Mouse (Mus musculus) MEL (cell line): Measurements from ENCODE around the gene Sardh. TPM values are rescaled to one million over a fixed set of nuclear protein-coding genes. Genes with fewer than 3 reads are reported as not detected.

ENCODE experiments used
- DNase-seq: peaks from one replicate; pipeline ENCODE4 v3.0.0; 2011; ENCODE audit warnings: low read depth, low spot score
- H3K27ac ChIP-seq: 2 replicates; pipeline ENCODE4 v1.5.1; 2012; ENCODE audit warnings: low read depth, mild to moderate bottlenecking, control low read depth, low read length, moderate library complexity; ENCODE audit not compliant: control insufficient read depth
- H3K27me3 ChIP-seq, 2 experiments: fragments of 150-350 bp in 1 of 2; sonication (generic) in 1 of 2; 2 replicates each; pipeline ENCODE4 v1.6.1; 2012; ENCODE audit warnings: low read length in 2 of 2, mild to moderate bottlenecking in 2 of 2, improper control_type of control experiment in 1 of 2, moderate library complexity in 1 of 2; ENCODE audit not compliant: insufficient read depth in 2 of 2, control insufficient read depth in 1 of 2
- H3K36me3 ChIP-seq, 2 experiments: 2 replicates each; pipeline ENCODE4 v1.6.1; 2012 to 2014; ENCODE audit warnings: low read length in 2 of 2, improper control_type of control experiment in 1 of 2, inconsistent platforms in 1 of 2, mild to moderate bottlenecking in 1 of 2; ENCODE audit not compliant: insufficient read depth in 2 of 2, control insufficient read depth in 1 of 2
- H3K4me1 ChIP-seq, 2 experiments: fragments of 150-350 bp in 1 of 2; sonication (generic) in 1 of 2; 2 replicates each; pipeline ENCODE4 v1.6.1; 2012; ENCODE audit warnings: low read length in 2 of 2, improper control_type of control experiment in 1 of 2, mild to moderate bottlenecking in 1 of 2; ENCODE audit not compliant: insufficient read depth in 2 of 2, control insufficient read depth in 1 of 2
- H3K4me3 ChIP-seq, 2 experiments: fragments of 150-350 bp in 1 of 2; sonication (generic) in 1 of 2; 2 replicates each; pipeline ENCODE4 v1.5.1; 2012; ENCODE audit warnings: low read depth in 2 of 2, low read length in 2 of 2, mild to moderate bottlenecking in 2 of 2, moderate library complexity in 2 of 2, control low read depth in 1 of 2, improper control_type of control experiment in 1 of 2; ENCODE audit not compliant: control insufficient read depth in 1 of 2, insufficient read depth in 1 of 2
- H3K79me2 ChIP-seq: 2 replicates; pipeline ENCODE4 v1.6.1; 2012; ENCODE audit warnings: mild to moderate bottlenecking, low read length, moderate library complexity; ENCODE audit not compliant: control insufficient read depth, poor library complexity, insufficient read depth
- H3K9ac ChIP-seq: 2 replicates; pipeline ENCODE4 v1.6.1; 2012; ENCODE audit warnings: low read depth, mild to moderate bottlenecking, control low read depth, low read length, moderate library complexity; ENCODE audit not compliant: control insufficient read depth, poor library complexity, severe bottlenecking
- H3K9me3 ChIP-seq: fragments of 150-350 bp; sonication (generic); replicated peaks from 2 replicates; pipeline ENCODE4 v1.6.1; 2012; ENCODE audit warnings: mild to moderate bottlenecking, low read length, improper control_type of control experiment, moderate library complexity; ENCODE audit not compliant: insufficient read depth
- CTCF ChIP-seq, 3 experiments: IDR thresholded peaks in 2 of 3; conservative IDR thresholded peaks in 1 of 3; 2 replicates each; pipeline ENCODE4 v1.5.1; 2011 to 2012; ENCODE audit warnings: low read length in 3 of 3, low read depth in 2 of 3, mild to moderate bottlenecking in 2 of 3, improper control_type of control experiment in 1 of 3, inconsistent platforms in 1 of 3, mixed read lengths in 1 of 3, moderate library complexity in 1 of 3; ENCODE audit not compliant: control insufficient read depth in 1 of 3, insufficient read depth in 1 of 3, poor library complexity in 1 of 3, severe bottlenecking in 1 of 3
- E2F4 ChIP-seq: IDR thresholded peaks from 2 replicates; pipeline ENCODE4 v1.6.1; 2011; ENCODE audit warnings: low read depth, low read length, improper control_type of control experiment, borderline replicate concordance
- ELF1 ChIP-seq: IDR thresholded peaks from 2 replicates; pipeline ENCODE4 v1.6.1; 2014; ENCODE audit warnings: low read depth, mild to moderate bottlenecking, inconsistent platforms, low read length, improper control_type of control experiment, moderate library complexity
- EP300 ChIP-seq, 2 experiments: IDR thresholded peaks; 2 replicates each; pipeline ENCODE4 v1.6.1; 2011; ENCODE audit warnings: improper control_type of control experiment in 2 of 2, low read length in 2 of 2, low read depth in 1 of 2, mild to moderate bottlenecking in 1 of 2
- GATA1 ChIP-seq: IDR thresholded peaks from 2 replicates; pipeline ENCODE4 v1.6.1; 2011; ENCODE audit warnings: low read depth, low read length, improper control_type of control experiment
- KAT2A ChIP-seq: conservative IDR thresholded peaks from 2 replicates; pipeline ENCODE4 v1.6.1; 2012; ENCODE audit warnings: low read depth, low read length, improper control_type of control experiment, inconsistent platforms
- MAFK ChIP-seq: IDR thresholded peaks from 2 replicates; pipeline ENCODE4 v1.6.1; 2011; ENCODE audit warnings: low read depth, mild to moderate bottlenecking, low read length, improper control_type of control experiment, borderline replicate concordance
- MAZ ChIP-seq: IDR thresholded peaks from 2 replicates; pipeline ENCODE4 v1.6.1; 2012; ENCODE audit warnings: low read depth, mild to moderate bottlenecking, inconsistent platforms, low read length, improper control_type of control experiment
- MEF2A ChIP-seq: IDR thresholded peaks from 2 replicates; pipeline ENCODE4 v1.6.1; 2014; ENCODE audit warnings: low read depth, mild to moderate bottlenecking, inconsistent platforms, low read length, improper control_type of control experiment; ENCODE audit not compliant: poor library complexity, insufficient replicate concordance, severe bottlenecking; ENCODE audit errors: extremely low read depth
- MXI1 ChIP-seq: IDR thresholded peaks from 2 replicates; pipeline ENCODE4 v1.6.1; 2011; ENCODE audit warnings: mild to moderate bottlenecking, low read depth, low read length, improper control_type of control experiment
- MYC ChIP-seq: IDR thresholded peaks from 2 replicates; pipeline ENCODE4 v1.6.1; 2011; ENCODE audit warnings: low read depth, mild to moderate bottlenecking, low read length, improper control_type of control experiment, moderate library complexity
- NELFE ChIP-seq: IDR thresholded peaks from 2 replicates; pipeline ENCODE4 v1.6.1; 2011; ENCODE audit warnings: low read depth, low read length, improper control_type of control experiment
- NRF1 ChIP-seq: IDR thresholded peaks from 2 replicates; pipeline ENCODE4 v1.6.1; 2014; ENCODE audit warnings: low read depth, mild to moderate bottlenecking, inconsistent platforms, low read length, improper control_type of control experiment, moderate library complexity; ENCODE audit not compliant: poor library complexity, insufficient read depth, severe bottlenecking
- POLR2AphosphoS5 ChIP-seq: IDR thresholded peaks from 2 replicates; pipeline ENCODE4 v1.6.1; 2012; ENCODE audit warnings: low read depth, borderline replicate concordance, mild to moderate bottlenecking, inconsistent platforms, low read length, moderate library complexity, mixed read lengths
- RAD21 ChIP-seq: IDR thresholded peaks from 2 replicates; pipeline ENCODE4 v1.6.1; 2011; ENCODE audit warnings: mild to moderate bottlenecking, low read depth, low read length, improper control_type of control experiment
- RCOR1 ChIP-seq: IDR thresholded peaks from 2 replicates; pipeline ENCODE4 v1.6.1; 2012; ENCODE audit warnings: low read depth, mild to moderate bottlenecking, inconsistent platforms, low read length, improper control_type of control experiment
- SIN3A ChIP-seq: IDR thresholded peaks from 2 replicates; pipeline ENCODE4 v1.6.1; 2012; ENCODE audit warnings: low read length, improper control_type of control experiment, inconsistent platforms
- SMC3 ChIP-seq: IDR thresholded peaks from 2 replicates; pipeline ENCODE4 v1.6.1; 2011; ENCODE audit warnings: low read depth, low read length, improper control_type of control experiment
- TBP ChIP-seq: IDR thresholded peaks from 2 replicates; pipeline ENCODE4 v1.8.0; 2011; ENCODE audit warnings: low read depth, low read length, improper control_type of control experiment
- UBTF ChIP-seq: IDR thresholded peaks from 2 replicates; pipeline ENCODE4 v1.6.1; 2012; ENCODE audit warnings: low read depth, mild to moderate bottlenecking, inconsistent platforms, low read length, improper control_type of control experiment, moderate library complexity, borderline replicate concordance; ENCODE audit not compliant: insufficient read depth
- ZC3H11A ChIP-seq: IDR thresholded peaks from 2 replicates; pipeline ENCODE4 v1.6.1; 2012; ENCODE audit warnings: low read depth, mild to moderate bottlenecking, inconsistent platforms, low read length, improper control_type of control experiment
- ZKSCAN1 ChIP-seq: IDR thresholded peaks from 2 replicates; pipeline ENCODE4 v1.6.1; 2012; ENCODE audit warnings: low read depth, mild to moderate bottlenecking, inconsistent platforms, low read length, improper control_type of control experiment, moderate library complexity
- ZNF384 ChIP-seq: IDR thresholded peaks from 2 replicates; pipeline ENCODE4 v1.6.1; 2012; ENCODE audit warnings: low read depth, mild to moderate bottlenecking, inconsistent platforms, low read length, improper control_type of control experiment
- polyA plus RNA-seq, 2 experiments: library from polyadenylated mRNA; stranded (reverse) in 1 of 2; unstranded in 1 of 2; fragments of >175 nt in 1 of 2; fragments of >200 nt in 1 of 2; gene quantifications; 2 replicates each; pipeline versions ENCODE4 v1.2.1 to v1.2.4; 2012; ENCODE audit warnings: low replicate concordance in 2 of 2, low read depth in 1 of 2; ENCODE audit not compliant: insufficient read length in 2 of 2, insufficient read depth in 1 of 2, missing spikeins in 1 of 2
- total RNA-seq: library from RNA; depleted of rRNA; stranded (reverse); fragments of 300-350 nt; gene quantifications from 2 replicates; pipeline ENCODE4 v1.2.3, GENCODE M21; 2012

Sardh gene
- total and polyA plus RNA-seq, 3 experiments = 0.19 to 0.23 TPM; not detected in 1

- H3K4me3 ChIP-seq = no peak overlapping the region
- DNase-seq = peak; percentile 70
- no peaks in the 10 kb centered on the region for H3K27me3 ChIP-seq
- no peak overlapping the region for H3K27ac ChIP-seq
- TF ChIP-seq E2F4 (no peak), RAD21 (peak; percentile 95), ZC3H11A (peak; percentile 92), SMC3 (peak; percentile 95), CTCF (IDR thresholded peaks at IDR 0.05 in 2 of 3, conservative IDR thresholded peaks at IDR 0.05 in 1 of 3; ENCODE audit: control insufficient read depth in 1 of 3, insufficient read depth in 1 of 3, low read depth in 2 of 3, low read length in 3 of 3, poor library complexity in 1 of 3, severe bottlenecking in 1 of 3) (peak; percentile 83 to 92 (median 90)), ZNF384 (no peak), UBTF (no peak), MEF2A (no peak)
- no peaks in the 10 kb centered on the region for H3K36me3 ChIP-seq
- H3K9ac ChIP-seq = no peak overlapping the region
- H3K79me2 ChIP-seq = no peaks in the 10 kb centered on the region
- H3K9me3 ChIP-seq = no peaks in the 10 kb centered on the region
- H3K4me1 ChIP-seq = no peaks in the 10 kb centered on the region
Observed at GRCm38 (mm10) chr2:27280920-27281611, 32.9 kb upstream of the Sardh start.

- Histone ChIP-seq H3K4me1 (no peaks in the 10 kb centered on the region), H3K79me2 (no peaks in the 10 kb centered on the region), H3K9ac (no peak overlapping the region), H3K27ac (no peak overlapping the region), H3K9me3 (no peaks in the 10 kb centered on the region), H3K36me3 (no peaks in the 10 kb centered on the region), H3K27me3 (no peaks in the 10 kb centered on the region), H3K4me3 (no peak overlapping the region)
- TF ChIP-seq MAZ (no peak), E2F4 (no peak), TBP (no peak)
- no peak for DNase-seq
Observed at GRCm38 (mm10) chr2:27278859-27279258, 30.7 kb upstream of the Sardh start.

- Histone ChIP-seq H3K4me3 (no peak overlapping the region), H3K36me3 (no peaks in the 10 kb centered on the region), H3K27me3 (no peaks in the 10 kb centered on the region), H3K27ac (no peak overlapping the region), H3K9ac (no peak overlapping the region), H3K79me2 (no peaks in the 10 kb centered on the region), H3K9me3 (no peaks in the 10 kb centered on the region), H3K4me1 (no peaks in the 10 kb centered on the region)
- TF ChIP-seq E2F4 = no peak
- TF ChIP-seq GATA1 = no peak
- TF ChIP-seq MYC = no peak
- no peak for TF ChIP-seq NRF1
- no peak for TF ChIP-seq NELFE
- no peak for TF ChIP-seq ZKSCAN1
- TF ChIP-seq UBTF = no peak
- TF ChIP-seq MAFK = no peak
- TF ChIP-seq MEF2A = no peak
- TF ChIP-seq ELF1 = no peak
- TF ChIP-seq RCOR1 = no peak
- TF ChIP-seq SIN3A = no peak
- TF ChIP-seq POLR2AphosphoS5 = no peak
- no peak for TF ChIP-seq SMC3
- no peak for TF ChIP-seq EP300 (IDR thresholded peaks at IDR 0.05; ENCODE audit: low read depth in 1 of 2, low read length in 2 of 2)
- TF ChIP-seq KAT2A = no peak
- no peak for TF ChIP-seq MXI1
- DNase-seq = no peak
Observed at GRCm38 (mm10) chr2:27268325-27268724, 20.2 kb upstream of the Sardh start.
